Mouse (Mus musculus): ENCODE measurements around the gene 2210010C04Rik. TPM values are rescaled to one million over a fixed set of nuclear protein-coding genes. Genes with fewer than 3 reads are reported as not detected.

Gene 2210010C04Rik
- 0.03 TPM in 1 of 2 replicates, not detected in the other for polyA plus RNA-seq (2012; rRNA removed)

- TF ChIP-seq POLR2A (IDR thresholded peaks at IDR 0.05; ENCODE audit: borderline replicate concordance, extremely low read depth, insufficient read depth, insufficient read length, poor library complexity, severe bottlenecking) = no peak
- DNase-seq (ENCODE audit: low read depth) = no peak
Observed at GRCm38 (mm10) chr6:41035409-41035808, at the start of gene 2210010C04Rik. 2210010C04Rik (minus strand) TSS chr6:41035509.

- no peak for DNase-seq (ENCODE audit: low read depth)
- TF ChIP-seq CTCF (IDR thresholded peaks at IDR 0.05; ENCODE audit: borderline replicate concordance, extremely low read depth, insufficient read depth, insufficient read length) = no peak
- no peak for TF ChIP-seq POLR2A (IDR thresholded peaks at IDR 0.05; ENCODE audit: borderline replicate concordance, extremely low read depth, insufficient read depth, insufficient read length, poor library complexity, severe bottlenecking)
Observed at GRCm38 (mm10) chr6:41080121-41080520, 44.8 kb upstream of the 2210010C04Rik start.

- TF ChIP-seq CTCF (IDR thresholded peaks at IDR 0.05; ENCODE audit: borderline replicate concordance, extremely low read depth, insufficient read depth, insufficient read length) = no peak
- DNase-seq (ENCODE audit: low read depth) = peak; percentile 40
Observed at GRCm38 (mm10) chr6:41078539-41079303, 43.4 kb upstream of the 2210010C04Rik start.

GRCm38 (mm10) chr6:41075753-41076152 lies 40.4 kb upstream of the 2210010C04Rik start:
- TF ChIP-seq CTCF (IDR thresholded peaks at IDR 0.05; ENCODE audit: borderline replicate concordance, extremely low read depth, insufficient read depth, insufficient read length) = no peak
- no peak for TF ChIP-seq POLR2A (IDR thresholded peaks at IDR 0.05; ENCODE audit: borderline replicate concordance, extremely low read depth, insufficient read depth, insufficient read length, poor library complexity, severe bottlenecking)

GRCm38 (mm10) chr6:41063332-41063731 lies 28.0 kb upstream of the 2210010C04Rik start:
- TF ChIP-seq CTCF (IDR thresholded peaks at IDR 0.05; ENCODE audit: borderline replicate concordance, extremely low read depth, insufficient read depth, insufficient read length) (no peak), POLR2A (IDR thresholded peaks at IDR 0.05; ENCODE audit: borderline replicate concordance, extremely low read depth, insufficient read depth, insufficient read length, poor library complexity, severe bottlenecking) (no peak)

More at GRCm38 (mm10) chr6:41075753-41076152, 40.4 kb upstream of the 2210010C04Rik start:
- DNase-seq (ENCODE audit: low read depth) = peak; percentile 9

GRCm38 (mm10) chr6:41062746-41063145 lies 27.4 kb upstream of the 2210010C04Rik start:
- TF ChIP-seq CTCF (IDR thresholded peaks at IDR 0.05; ENCODE audit: borderline replicate concordance, extremely low read depth, insufficient read depth, insufficient read length) = no peak
- TF ChIP-seq POLR2A (IDR thresholded peaks at IDR 0.05; ENCODE audit: borderline replicate concordance, extremely low read depth, insufficient read depth, insufficient read length, poor library complexity, severe bottlenecking) = no peak
- no peak for DNase-seq (ENCODE audit: low read depth)

More at GRCm38 (mm10) chr6:41063332-41063731, 28.0 kb upstream of the 2210010C04Rik start:
- DNase-seq (ENCODE audit: low read depth) = no peak

GRCm38 (mm10) chr6:41062081-41062480 lies 26.8 kb upstream of the 2210010C04Rik start:
- no peak for TF ChIP-seq CTCF (IDR thresholded peaks at IDR 0.05; ENCODE audit: borderline replicate concordance, extremely low read depth, insufficient read depth, insufficient read length)
- no peak for TF ChIP-seq POLR2A (IDR thresholded peaks at IDR 0.05; ENCODE audit: borderline replicate concordance, extremely low read depth, insufficient read depth, insufficient read length, poor library complexity, severe bottlenecking)
- DNase-seq (ENCODE audit: low read depth) = no peak

- no peak for DNase-seq (ENCODE audit: low read depth)
- TF ChIP-seq CTCF (IDR thresholded peaks at IDR 0.05; ENCODE audit: borderline replicate concordance, extremely low read depth, insufficient read depth, insufficient read length) (no peak), POLR2A (IDR thresholded peaks at IDR 0.05; ENCODE audit: borderline replicate concordance, extremely low read depth, insufficient read depth, insufficient read length, poor library complexity, severe bottlenecking) (no peak)
Observed at GRCm38 (mm10) chr6:41061085-41061484, 25.8 kb upstream of the 2210010C04Rik start.

GRCm38 (mm10) chr6:41057653-41058052 lies 22.3 kb upstream of the 2210010C04Rik start:
- no peak for DNase-seq (ENCODE audit: low read depth)
- TF ChIP-seq CTCF (IDR thresholded peaks at IDR 0.05; ENCODE audit: borderline replicate concordance, extremely low read depth, insufficient read depth, insufficient read length) (no peak), POLR2A (IDR thresholded peaks at IDR 0.05; ENCODE audit: borderline replicate concordance, extremely low read depth, insufficient read depth, insufficient read length, poor library complexity, severe bottlenecking) (no peak)

GRCm38 (mm10) chr6:41055581-41055980 lies 20.3 kb upstream of the 2210010C04Rik start:
- TF ChIP-seq POLR2A (IDR thresholded peaks at IDR 0.05; ENCODE audit: borderline replicate concordance, extremely low read depth, insufficient read depth, insufficient read length, poor library complexity, severe bottlenecking) (no peak), CTCF (IDR thresholded peaks at IDR 0.05; ENCODE audit: borderline replicate concordance, extremely low read depth, insufficient read depth, insufficient read length) (peak; percentile 60; the same call in 1 of the 2 replicates)
- DNase-seq (ENCODE audit: low read depth) = peak; percentile 53

GRCm38 (mm10) chr6:41054379-41054778 lies 19.1 kb upstream of the 2210010C04Rik start:
- no peak for TF ChIP-seq CTCF (IDR thresholded peaks at IDR 0.05; ENCODE audit: borderline replicate concordance, extremely low read depth, insufficient read depth, insufficient read length)
- TF ChIP-seq POLR2A (IDR thresholded peaks at IDR 0.05; ENCODE audit: borderline replicate concordance, extremely low read depth, insufficient read depth, insufficient read length, poor library complexity, severe bottlenecking) = no peak
- DNase-seq (ENCODE audit: low read depth) = no peak

- no peak for TF ChIP-seq CTCF (IDR thresholded peaks at IDR 0.05; ENCODE audit: borderline replicate concordance, extremely low read depth, insufficient read depth, insufficient read length)
- no peak for TF ChIP-seq POLR2A (IDR thresholded peaks at IDR 0.05; ENCODE audit: borderline replicate concordance, extremely low read depth, insufficient read depth, insufficient read length, poor library complexity, severe bottlenecking)
- DNase-seq (ENCODE audit: low read depth) = no peak
Observed at GRCm38 (mm10) chr6:41051824-41052223, 16.5 kb upstream of the 2210010C04Rik start.
